Mouse (Mus musculus) midbrain, embryonic 16.5 days (tissue): ENCODE data around the gene Tbx15. TPM values are rescaled to one million over a fixed set of nuclear protein-coding genes. Genes with fewer than 3 reads are reported as not detected.

Experiments used
- ATAC-seq: fragments of 200-750 bp; cut with Nextera tagmentation; 2 replicates; pipeline ENCODE4 v1.8.0; 2017; ENCODE audit warnings: moderate TSS enrichment
- H3K27ac ChIP-seq: fragments of 300-500 bp; sonication (generic); 2 replicates; pipeline ENCODE4 v1.5.1; 2014; ENCODE audit warnings: mild to moderate bottlenecking, low read length, mixed read lengths
- H3K27me3 ChIP-seq: fragments of 300-500 bp; sonication (generic); 2 replicates; pipeline ENCODE4 v1.6.1; 2014; ENCODE audit warnings: low read depth, low read length, mixed read lengths; ENCODE audit not compliant: control insufficient read depth, insufficient read depth
- H3K36me3 ChIP-seq: fragments of 300-500 bp; sonication (generic); 2 replicates; pipeline ENCODE4 v1.6.1; 2014; ENCODE audit warnings: mild to moderate bottlenecking, low read length, moderate library complexity, mixed read lengths; ENCODE audit not compliant: control insufficient read depth, insufficient read depth
- H3K4me1 ChIP-seq: fragments of 300-500 bp; sonication (generic); 2 replicates; pipeline ENCODE4 v1.6.1; 2014; ENCODE audit warnings: mild to moderate bottlenecking, low read length, mixed read lengths; ENCODE audit not compliant: control insufficient read depth, insufficient read depth
- H3K4me2 ChIP-seq: fragments of 300-500 bp; sonication (generic); 2 replicates; pipeline ENCODE4 v1.6.1; 2014; ENCODE audit warnings: mild to moderate bottlenecking, low read length, mixed read lengths
- H3K4me3 ChIP-seq: fragments of 300-500 bp; sonication (generic); 2 replicates; pipeline ENCODE4 v1.5.1; 2014; ENCODE audit warnings: low read depth, mild to moderate bottlenecking, low read length, moderate library complexity, mixed read lengths
- H3K9ac ChIP-seq: fragments of 300-500 bp; sonication (generic); 2 replicates; pipeline ENCODE4 v1.6.1; 2014; ENCODE audit warnings: low read depth, low read length, mixed read lengths
- H3K9me3 ChIP-seq: fragments of 300-500 bp; sonication (generic); replicated peaks from 2 replicates; pipeline ENCODE4 v1.6.1; 2014; ENCODE audit warnings: mild to moderate bottlenecking, low read length, mixed read lengths; ENCODE audit not compliant: control insufficient read depth, poor library complexity, severe bottlenecking
- WGBS: fragments of 180-500 bp; shearing (Covaris S2); extraction: QIAGEN DNeasy Blood & Tissue Kit; methylation state at CpG from one replicate; pipeline ENCODE4 v1.1.7; 2014; 5-methylcytosine and 5-hydroxymethylcytosine counted together
- polyA plus RNA-seq: library from polyadenylated mRNA; unstranded; fragments of >200 nt; fragmentation: Nextera tagmentation; extraction: Ambion mirVana; gene quantifications from 2 replicates; pipeline ENCODE4 v1.2.1, GENCODE M21; 2015

Gene Tbx15
- polyA plus RNA-seq, 1 experiment from 2014 or later, result 0.68 TPM

GRCm38 (mm10) chr3:99247586-99247985 is 7.4 kb downstream of the Tbx15 start:
- Histone ChIP-seq H3K4me3 (no peak overlapping the region), H3K4me2 (no peak overlapping the region), H3K27ac (no peak overlapping the region), H3K9ac (no peak overlapping the region), H3K9me3 (no peaks in the 10 kb centered on the region), H3K4me1 (no peaks in the 10 kb centered on the region), H3K36me3 (no peaks in the 10 kb centered on the region), H3K27me3 (peaks cover 91% of the 10 kb centered on the region)
- WGBS, result 1% methylated on average over 4 of the region's 4 CpGs
- no peak for ATAC-seq

DNA sequence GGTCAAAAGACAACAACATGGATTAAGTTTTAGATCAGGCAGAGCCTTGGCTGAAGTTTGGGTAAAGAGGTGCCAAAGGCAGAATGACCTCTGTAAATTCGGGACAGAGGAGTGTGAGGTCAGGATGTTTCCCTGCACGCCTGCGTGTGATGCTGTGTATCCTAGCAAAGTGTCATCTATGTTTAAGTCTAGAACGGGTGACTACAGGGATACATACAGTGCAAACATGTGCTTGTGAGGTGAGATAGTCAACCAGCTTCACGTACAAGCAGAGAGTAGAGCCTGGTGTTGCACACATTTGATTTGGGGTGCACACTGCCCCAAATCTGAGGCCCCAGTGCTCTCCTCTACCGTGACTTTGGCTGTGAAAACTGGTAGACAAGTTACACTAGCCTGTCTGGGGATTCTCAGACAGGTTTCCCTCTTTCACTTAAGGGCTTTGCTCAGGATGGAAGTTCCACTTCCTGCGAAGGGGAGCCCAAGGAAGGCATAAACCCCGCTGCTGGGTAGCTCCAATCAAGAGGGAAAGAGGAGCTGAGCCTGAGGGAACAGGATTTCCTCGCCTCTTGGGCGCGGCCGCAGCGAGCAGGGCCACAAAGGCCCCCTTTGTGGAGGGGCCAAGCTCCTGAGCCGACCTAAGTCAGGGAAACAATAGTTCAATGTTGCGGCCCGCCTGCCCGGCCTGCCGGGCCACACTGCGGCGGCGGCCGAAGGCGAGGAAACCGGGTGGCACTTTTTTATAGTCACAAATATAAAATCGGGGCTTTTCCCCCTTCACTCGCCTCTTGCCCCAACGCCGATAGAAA is 8.0 kb downstream of the Tbx15 start:
- Histone ChIP-seq H3K9ac (no peak overlapping the region), H3K4me3 (no peak overlapping the region), H3K27ac (no peak overlapping the region), H3K36me3 (no peaks in the 10 kb centered on the region), H3K27me3 (peaks cover 88% of the 10 kb centered on the region), H3K4me2 (no peak overlapping the region), H3K9me3 (no peaks in the 10 kb centered on the region), H3K4me1 (no peaks in the 10 kb centered on the region)
- 2% methylated on average over 28 of the region's 28 CpGs for WGBS
- no peak for ATAC-seq

DNA sequence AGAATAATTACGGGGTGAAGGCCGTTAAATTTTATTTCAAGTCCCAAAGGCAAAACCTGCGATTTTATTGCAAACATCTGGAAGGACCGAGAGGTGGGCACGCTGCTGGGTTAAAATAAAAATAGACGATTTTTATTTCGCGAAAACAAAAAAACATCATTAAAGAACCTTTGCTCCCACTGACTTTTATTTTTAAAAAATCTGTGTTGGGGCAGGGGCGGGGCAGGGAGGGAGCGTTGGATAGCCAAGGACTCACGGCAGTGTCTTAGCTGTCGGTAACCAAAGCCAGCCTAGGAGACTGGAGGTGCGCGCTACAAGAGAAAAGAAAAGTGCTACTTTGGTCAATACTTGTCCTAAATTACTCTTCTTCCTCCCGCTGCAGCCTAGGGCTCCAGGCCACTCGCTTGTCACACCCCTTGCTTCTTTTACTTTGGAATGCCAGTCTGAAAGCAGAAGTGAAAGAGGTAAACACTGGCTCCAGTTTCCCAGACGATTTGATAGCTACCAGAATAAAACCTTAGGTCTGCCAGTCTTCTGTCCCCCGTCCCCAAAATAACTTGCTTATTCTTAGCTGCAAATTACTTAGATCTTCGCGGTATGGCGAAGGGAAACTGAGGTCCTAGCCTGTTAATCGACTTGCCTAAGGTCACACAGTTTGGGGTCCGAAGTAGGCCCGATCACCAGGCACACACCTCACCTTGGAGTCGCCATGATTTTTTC is 8.8 kb downstream of the Tbx15 start:
- Histone ChIP-seq H3K36me3 (no peaks in the 10 kb centered on the region), H3K27ac (no peak overlapping the region), H3K4me1 (peaks cover 6% of the 10 kb centered on the region; the same call in 1 of the 2 replicates), H3K9me3 (no peaks in the 10 kb centered on the region), H3K9ac (no peak overlapping the region), H3K4me2 (no peak overlapping the region), H3K27me3 (peaks cover 81% of the 10 kb centered on the region), H3K4me3 (no peak overlapping the region)
- 2% methylated on average over 25 of the region's 25 CpGs for WGBS
- ATAC-seq, result no peak

DNA sequence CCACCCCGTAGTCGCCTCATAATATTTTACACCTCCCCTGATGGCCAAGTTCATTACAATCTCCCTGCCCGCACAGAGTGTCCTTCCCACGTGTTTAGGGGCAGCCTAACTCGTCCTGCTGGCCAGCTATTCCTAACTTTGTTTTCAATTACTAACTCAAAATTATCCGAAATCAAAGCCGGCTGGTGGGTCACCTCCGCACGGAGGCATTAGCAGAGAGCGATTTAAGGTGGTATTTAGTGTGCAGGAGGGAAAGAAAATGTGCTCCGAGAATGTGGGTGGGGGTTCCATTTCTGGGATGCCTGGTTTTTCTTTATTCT is 9.3 kb downstream of the Tbx15 start:
- peaks cover 6% of the 10 kb centered on the region; the same call in 1 of the 2 replicates for H3K4me1 ChIP-seq
- H3K9me3 ChIP-seq, result no peaks in the 10 kb centered on the region
- 2% methylated on average over 11 of the region's 11 CpGs for WGBS

GRCm38 (mm10) chr3:99249906-99250305 is 9.7 kb downstream of the Tbx15 start:
- H3K36me3 ChIP-seq, result no peaks in the 10 kb centered on the region
- H3K4me1 ChIP-seq, result peaks cover 6% of the 10 kb centered on the region; the same call in 1 of the 2 replicates
- WGBS, result under 1% methylated on average over 6 of the region's 6 CpGs
- H3K4me2 ChIP-seq, result no peak overlapping the region
- H3K27ac ChIP-seq, result no peak overlapping the region
- no peak for ATAC-seq
- no peaks in the 10 kb centered on the region; the same call in 1 of the 2 replicates for H3K9me3 ChIP-seq
- peaks cover 76% of the 10 kb centered on the region for H3K27me3 ChIP-seq
- H3K9ac ChIP-seq, result no peak overlapping the region
- no peak overlapping the region for H3K4me3 ChIP-seq

More for the DNA sequence above, 9.3 kb downstream of the Tbx15 start:
- Histone ChIP-seq H3K27ac (no peak overlapping the region), H3K4me2 (no peak overlapping the region), H3K9ac (no peak overlapping the region), H3K36me3 (no peaks in the 10 kb centered on the region), H3K27me3 (peaks cover 76% of the 10 kb centered on the region), H3K4me3 (no peak overlapping the region)
- ATAC-seq, result no peak

DNA sequence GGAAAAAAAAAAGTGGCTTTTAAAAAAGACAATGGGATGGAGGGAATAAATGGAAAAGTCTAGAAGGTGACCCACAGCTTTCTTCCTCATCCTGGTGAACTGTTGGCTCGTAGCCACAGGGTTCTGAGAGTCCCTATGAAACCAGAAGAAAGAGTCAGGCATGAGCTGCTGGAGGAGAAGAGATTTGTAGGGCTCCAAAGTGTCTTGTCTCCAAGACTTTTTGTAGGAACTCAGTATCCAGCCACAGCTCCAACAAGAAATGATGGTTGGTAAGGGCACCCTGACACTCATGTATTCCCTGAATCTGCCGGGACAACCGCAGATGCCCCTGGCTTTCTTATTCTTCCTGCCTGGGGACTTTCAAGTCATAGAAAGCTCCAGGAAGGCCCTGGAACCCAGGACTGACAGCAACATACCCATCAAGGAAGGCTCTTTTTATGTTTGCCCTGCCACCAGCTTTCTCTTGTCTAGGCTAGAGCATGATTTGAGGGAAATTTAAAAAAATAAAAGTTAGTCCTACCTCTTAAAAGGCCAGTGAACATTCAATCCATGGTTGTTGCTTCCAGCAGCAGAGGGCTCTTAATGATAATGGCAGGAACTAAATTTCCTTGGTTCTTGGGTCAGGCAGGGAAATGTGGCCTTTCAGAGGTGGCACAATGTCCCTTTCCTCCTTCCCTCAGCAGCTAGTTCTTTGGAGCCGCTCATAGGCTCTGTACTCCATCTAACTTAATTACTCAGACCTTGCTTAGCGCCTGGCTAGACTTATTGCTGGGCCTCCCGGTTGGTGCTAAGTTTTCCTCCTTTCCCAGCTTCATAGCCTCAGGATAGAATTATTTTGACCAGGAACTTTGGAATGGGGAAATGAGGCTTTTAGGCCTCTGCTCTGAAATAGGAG is 11.3 kb downstream of the Tbx15 start:
- ATAC-seq, result no peak
- Histone ChIP-seq H3K9ac (no peak overlapping the region), H3K4me1 (peaks cover 6% of the 10 kb centered on the region; the same call in 1 of the 2 replicates), H3K9me3 (no peaks in the 10 kb centered on the region; the same call in 1 of the 2 replicates), H3K36me3 (no peaks in the 10 kb centered on the region), H3K4me3 (no peak overlapping the region), H3K27me3 (peaks cover 75% of the 10 kb centered on the region), H3K27ac (no peak overlapping the region), H3K4me2 (no peak overlapping the region)
- WGBS, result 9% methylated on average over 6 of the region's 6 CpGs

- H3K9ac ChIP-seq, result no peak overlapping the region
- peaks cover 6% of the 10 kb centered on the region; the same call in 1 of the 2 replicates for H3K4me1 ChIP-seq
- H3K9me3 ChIP-seq, result no peaks in the 10 kb centered on the region; the same call in 1 of the 2 replicates
- no peak overlapping the region for H3K4me3 ChIP-seq
- peaks cover 73% of the 10 kb centered on the region for H3K27me3 ChIP-seq
- no peaks in the 10 kb centered on the region for H3K36me3 ChIP-seq
- no peak overlapping the region for H3K27ac ChIP-seq
- no peak for ATAC-seq
- WGBS, result 2% methylated on average over 16 of the region's 16 CpGs
- no peak overlapping the region for H3K4me2 ChIP-seq
Observed at GRCm38 (mm10) chr3:99252461-99253091, 12.4 kb downstream of the Tbx15 start.

DNA sequence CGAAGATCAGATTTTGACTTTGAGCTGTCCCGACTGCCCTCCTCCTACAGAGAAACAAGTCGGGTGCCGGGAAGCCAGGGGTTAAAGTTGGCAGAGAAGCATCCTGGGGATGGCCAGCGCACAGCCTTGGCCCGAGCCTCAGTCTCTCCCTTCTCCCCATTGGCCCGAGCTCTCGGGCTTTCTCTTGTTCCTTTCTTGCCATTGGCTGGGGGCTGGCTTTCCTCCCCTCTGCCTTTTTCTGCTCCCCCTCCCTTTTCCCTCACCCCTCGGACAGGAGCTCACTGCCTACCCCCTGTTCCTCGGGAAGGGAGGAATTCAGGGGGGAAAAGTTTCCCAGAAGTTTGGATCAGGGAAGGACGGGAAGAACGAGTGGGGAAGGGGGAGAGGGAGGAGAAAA is 12.9 kb downstream of the Tbx15 start:
- Histone ChIP-seq H3K27ac (no peak overlapping the region), H3K27me3 (peaks cover 73% of the 10 kb centered on the region), H3K4me3 (no peak overlapping the region), H3K4me2 (no peak overlapping the region), H3K9ac (no peak overlapping the region), H3K4me1 (peaks cover 6% of the 10 kb centered on the region; the same call in 1 of the 2 replicates), H3K9me3 (no peaks in the 10 kb centered on the region; the same call in 1 of the 2 replicates), H3K36me3 (no peaks in the 10 kb centered on the region)
- WGBS, result 0% methylated on average over 12 of the region's 12 CpGs
- no peak for ATAC-seq
